Mouse (Mus musculus) liver, adult (tissue): ENCODE results near the gene Cep57.

Experiments used
- GATA4 ChIP-seq: IDR thresholded peaks from 2 replicates; pipeline ENCODE4 v1.6.1; 2014; ENCODE audit warnings: mild to moderate bottlenecking, low read length; ENCODE audit not compliant: insufficient replicate concordance

Gene Cep57

DNA sequence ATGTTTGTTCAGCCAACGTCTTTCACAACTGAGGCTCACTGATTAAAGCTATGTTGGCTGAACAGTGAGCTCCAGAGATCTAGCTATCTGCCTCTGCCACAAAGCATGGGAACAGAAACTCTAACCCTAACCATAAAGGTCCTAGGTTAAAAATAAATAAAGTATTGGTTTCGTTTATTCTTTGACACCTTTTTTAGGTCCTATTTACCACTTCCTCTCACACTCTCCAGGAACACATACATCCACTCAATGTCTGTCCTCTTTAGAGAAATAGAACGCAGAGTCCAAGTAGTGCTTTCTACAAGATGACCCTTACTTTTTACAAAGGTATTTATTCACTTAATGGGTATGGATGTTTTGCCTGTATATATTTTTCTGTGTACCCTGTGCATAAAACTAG is 6.1 kb downstream of the Cep57 start:
- TF ChIP-seq GATA4 = no peak

DNA sequence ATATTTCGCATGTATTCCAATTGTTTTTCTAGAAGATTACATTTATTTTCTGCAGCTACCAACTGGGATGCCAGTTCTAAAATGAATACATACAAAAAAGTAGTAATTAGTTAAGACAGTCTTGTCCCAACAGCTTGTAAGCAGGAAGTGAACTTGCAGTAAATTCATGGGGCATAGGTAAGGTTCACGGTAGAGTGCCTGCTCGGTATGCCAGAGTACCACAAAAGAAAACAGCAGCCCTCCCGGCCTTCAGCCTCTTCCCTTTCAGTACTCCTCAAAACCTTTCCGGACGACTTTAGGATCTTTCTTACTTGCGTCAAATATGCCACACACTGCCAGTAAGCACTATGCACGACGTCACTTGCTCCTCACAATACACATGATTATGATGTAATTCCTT is 8.5 kb downstream of the Cep57 start:
- no peak for TF ChIP-seq GATA4

DNA sequence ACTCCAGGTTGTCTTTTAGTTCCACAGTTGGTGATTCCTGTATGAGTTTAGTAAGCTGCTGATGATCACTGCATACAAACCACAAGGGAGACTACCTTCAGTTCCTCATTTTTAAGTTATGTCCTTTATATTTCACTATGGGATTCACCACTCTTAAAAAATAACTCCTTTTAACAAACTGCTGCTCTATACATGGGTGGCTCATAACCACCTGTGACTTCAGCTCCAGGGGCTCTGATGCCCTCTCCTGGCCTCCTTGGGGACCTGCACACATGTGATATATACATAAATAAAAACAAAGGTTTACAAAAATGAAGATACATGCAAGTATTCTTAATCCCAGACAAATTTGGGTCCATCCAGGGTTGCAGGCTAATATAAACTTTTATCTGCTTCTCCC is 17.0 kb downstream of the Cep57 start:
- TF ChIP-seq GATA4 = no peak

- no peak for TF ChIP-seq GATA4
Observed at GRCm38 (mm10) chr9:13807657-13808056, 19.2 kb downstream of the Cep57 start.

- no peak for TF ChIP-seq GATA4
Observed at GRCm38 (mm10) chr9:13806854-13807253, 20.1 kb downstream of the Cep57 start.

GRCm38 (mm10) chr9:13804480-13804879 is 22.4 kb downstream of the Cep57 start:
- TF ChIP-seq GATA4 = no peak

DNA sequence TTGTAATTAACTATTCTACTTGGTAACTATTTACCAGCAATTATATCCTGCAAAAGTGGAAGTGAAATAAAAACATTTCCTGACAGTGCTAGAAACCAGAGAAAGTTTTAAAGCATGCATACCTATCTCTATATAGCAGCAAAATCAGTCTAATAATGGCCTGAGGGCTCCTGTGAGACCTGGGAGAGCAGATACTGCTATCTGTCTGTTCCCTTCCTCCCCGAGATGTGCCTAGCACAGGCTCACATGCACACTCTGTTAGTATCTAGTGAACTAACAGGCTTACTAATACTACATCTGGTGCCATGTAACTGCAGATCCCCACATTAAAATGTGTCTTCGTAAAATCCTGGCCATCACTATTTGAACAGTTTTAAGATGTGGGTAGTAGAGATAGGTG is 32.2 kb downstream of the Cep57 start:
- no peak for TF ChIP-seq GATA4

DNA sequence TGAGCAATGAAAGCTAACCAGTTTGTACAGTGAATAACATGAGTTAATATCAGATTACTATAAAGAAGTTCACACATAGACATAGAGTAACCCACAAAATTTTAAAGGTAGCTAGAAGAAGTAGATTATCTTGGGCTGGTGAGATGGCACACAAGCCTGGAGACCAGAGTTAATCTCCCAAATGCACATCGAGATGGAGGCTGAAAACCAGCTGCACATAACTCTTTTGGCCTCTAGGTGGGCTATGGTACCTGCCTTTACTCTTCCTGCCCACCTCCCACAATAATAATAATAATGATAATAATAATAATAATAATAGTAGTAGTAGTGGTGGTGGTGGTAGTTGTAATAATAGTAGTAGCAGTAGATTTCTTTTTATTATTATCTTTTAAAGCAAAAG is 32.6 kb downstream of the Cep57 start:
- no peak for TF ChIP-seq GATA4

DNA sequence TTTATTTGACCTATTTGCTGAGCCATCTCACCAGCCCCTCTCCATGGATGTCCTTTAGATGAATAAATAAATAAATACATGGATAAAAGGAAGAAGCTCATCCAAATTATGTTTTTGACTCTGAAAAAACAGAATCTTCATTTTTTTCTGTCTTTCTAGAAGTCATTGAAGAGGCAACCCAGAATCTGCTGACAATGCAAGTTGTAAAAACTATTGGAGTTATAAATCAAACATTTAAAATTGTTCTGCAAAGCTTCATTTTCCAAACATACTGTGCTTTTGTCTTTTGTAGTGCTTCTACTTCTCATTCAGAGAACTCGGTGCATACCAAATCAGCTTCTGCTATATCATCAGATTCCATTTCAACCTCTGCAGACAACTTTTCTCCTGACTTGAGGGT is 44.9 kb downstream of the Cep57 start:
- TF ChIP-seq GATA4 = no peak

- no peak for TF ChIP-seq GATA4
Observed at GRCm38 (mm10) chr9:13774732-13775131, 52.2 kb downstream of the Cep57 start.

DNA sequence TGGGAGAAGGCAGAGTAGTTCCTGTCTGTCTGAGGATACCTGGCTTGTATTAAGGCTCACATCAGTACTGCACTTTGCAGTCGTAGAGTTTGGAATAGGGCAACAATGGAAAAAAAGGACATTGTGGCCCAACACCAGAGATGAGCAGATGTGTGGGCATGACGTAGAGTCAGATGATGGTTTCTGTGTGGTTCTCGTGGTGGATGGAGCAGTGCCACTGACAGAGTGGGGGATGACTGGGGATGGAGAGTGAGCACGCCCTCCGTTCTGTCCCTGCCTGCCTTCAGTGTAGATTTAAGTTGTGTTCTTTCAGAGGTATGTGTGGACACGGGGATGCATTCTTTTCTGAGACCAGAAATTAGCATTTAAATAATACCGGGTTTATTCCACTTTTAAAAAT is 60.3 kb downstream of the Cep57 start:
- TF ChIP-seq GATA4 = no peak

DNA sequence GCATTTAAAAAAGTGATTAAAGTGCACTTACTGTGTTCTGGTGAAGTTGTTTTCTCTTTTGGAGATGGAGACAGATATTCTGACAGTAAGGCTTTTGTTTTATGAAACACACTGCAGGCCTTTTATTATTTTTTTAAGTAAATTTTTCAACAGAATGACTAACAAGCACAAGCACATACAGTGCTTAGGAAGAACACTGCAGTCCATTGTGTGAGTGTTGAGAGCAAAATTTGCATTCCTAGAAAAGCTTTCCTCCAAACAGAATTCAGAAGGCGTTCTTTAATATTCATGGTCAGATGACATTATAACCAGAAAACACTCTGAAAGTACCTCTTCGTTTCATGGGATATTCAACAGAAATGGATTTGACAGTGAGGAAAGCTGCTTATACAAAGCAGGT is 61.3 kb downstream of the Cep57 start:
- no peak for TF ChIP-seq GATA4

GRCm38 (mm10) chr9:13760430-13760829 is 66.5 kb downstream of the Cep57 start:
- no peak for TF ChIP-seq GATA4
